Mouse (Mus musculus) small intestine, adult 2 months (tissue): ENCODE measurements around the gene Myom1. TPM values are rescaled to one million over a fixed set of nuclear protein-coding genes. Genes with fewer than 3 reads are reported as not detected.

Experiments used
- H3K27ac ChIP-seq: fragments of 200-500 bp; 2 replicates; pipeline ENCODE4 v1.5.1; 2012; ENCODE audit warnings: low read depth, low read length, control low read depth, inconsistent platforms; ENCODE audit not compliant: insufficient read depth
- H3K27me3 ChIP-seq: fragments of 200-500 bp; 2 replicates; pipeline ENCODE4 v1.6.1; 2012; ENCODE audit warnings: mild to moderate bottlenecking, moderate library complexity, low read length, inconsistent platforms; ENCODE audit not compliant: control insufficient read depth, insufficient read depth
- H3K36me3 ChIP-seq: fragments of 200-500 bp; 2 replicates; pipeline ENCODE4 v1.6.1; 2012; ENCODE audit warnings: mild to moderate bottlenecking, low read length, control low read depth, inconsistent platforms; ENCODE audit not compliant: control insufficient read depth, insufficient read depth
- H3K4me1 ChIP-seq: fragments of 200-500 bp; 2 replicates; pipeline ENCODE4 v1.6.1; 2012; ENCODE audit warnings: low read length, inconsistent platforms, mixed read lengths; ENCODE audit not compliant: control insufficient read depth, insufficient read depth, insufficient read length
- H3K4me3 ChIP-seq: fragments of 200-500 bp; 2 replicates; pipeline ENCODE4 v1.5.1; 2012; ENCODE audit warnings: low read depth, mild to moderate bottlenecking, control low read depth, inconsistent platforms, low read length, moderate library complexity
- CTCF ChIP-seq: fragments of 200-500 bp; IDR thresholded peaks from 2 replicates; pipeline ENCODE4 v1.5.1; 2012; ENCODE audit warnings: low read depth, mild to moderate bottlenecking, control low read depth, inconsistent platforms, low read length, moderate library complexity, mixed read lengths; ENCODE audit not compliant: insufficient replicate concordance, insufficient read length; ENCODE audit errors: extremely low read depth
- POLR2A ChIP-seq: fragments of 200-500 bp; IDR thresholded peaks from 2 replicates; pipeline ENCODE4 v1.6.1; 2012; ENCODE audit warnings: low read depth, mild to moderate bottlenecking, control low read depth, inconsistent platforms, low read length, moderate library complexity
- WGBS: fragments of 180-500 bp; shearing (Covaris S2); methylation state at CpG from one replicate; pipeline ENCODE4 v1.1.7; 2018; 5-methylcytosine and 5-hydroxymethylcytosine counted together
- polyA plus RNA-seq: library from polyadenylated mRNA; depleted of rRNA; stranded (reverse); fragments of >200 nt; gene quantifications from 2 replicates; pipeline ENCODE4 v1.2.3, GENCODE M21; 2012; rRNA removed

Gene Myom1
- polyA plus RNA-seq, 1 experiment = 3.1 TPM

- H3K4me1 ChIP-seq = 0 out of 2 replicates have a peak, but pooled peaks cover 2% of the 10 kb centered on the region
- no peak overlapping the region for H3K4me3 ChIP-seq
- H3K36me3 ChIP-seq = no peaks in the 10 kb centered on the region
- TF ChIP-seq CTCF (no peak), POLR2A (no peak)
- no peaks in the 10 kb centered on the region for H3K27me3 ChIP-seq
- H3K27ac ChIP-seq = no peak overlapping the region
- 74% methylated on average over 8 of the region's 8 CpGs for WGBS
Observed at GRCm38 (mm10) chr17:71159720-71160119, 157.3 kb downstream of the Myom1 start.

DNA sequence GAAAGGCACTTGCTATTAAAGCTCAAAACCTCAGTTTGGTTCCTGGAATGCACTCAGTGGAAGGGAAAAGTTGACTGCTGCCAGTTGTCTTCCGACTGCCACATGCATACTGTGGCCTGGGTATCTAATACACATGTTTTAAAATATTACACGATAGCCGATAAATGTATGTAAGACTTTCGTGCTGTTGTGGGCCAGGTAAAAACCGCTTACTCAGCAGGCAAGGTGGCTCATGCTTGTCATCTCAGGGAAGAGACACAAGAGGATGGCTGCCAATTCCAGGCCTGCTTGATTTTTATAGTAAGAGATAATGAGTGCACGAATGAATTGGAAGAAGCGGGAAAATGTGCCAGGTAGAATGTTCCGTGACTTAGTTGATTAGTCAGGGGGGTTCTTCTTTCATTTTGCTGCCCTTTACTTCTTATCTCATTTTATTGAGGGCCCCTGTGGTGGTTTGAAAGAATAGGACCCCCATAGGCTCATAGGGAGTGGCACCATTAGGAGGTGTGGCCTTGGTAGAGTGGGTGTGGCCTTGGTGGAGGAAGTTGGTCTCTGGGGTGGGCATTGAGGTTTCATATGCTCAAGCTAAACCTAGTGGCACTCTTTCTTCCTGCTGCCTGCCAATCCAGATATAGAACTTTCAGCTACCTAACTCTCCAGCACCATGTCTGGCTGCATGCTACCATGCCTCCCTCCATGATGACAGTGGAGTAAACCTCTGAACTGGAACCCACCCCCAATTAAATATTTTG is 158.0 kb downstream of the Myom1 start:
- H3K27ac ChIP-seq = no peak overlapping the region
- 93% methylated on average over 8 of the region's 8 CpGs for WGBS
- no peaks in the 10 kb centered on the region for H3K27me3 ChIP-seq
- 0 out of 2 replicates have a peak, but pooled peaks cover 2% of the 10 kb centered on the region for H3K4me1 ChIP-seq
- no peaks in the 10 kb centered on the region for H3K36me3 ChIP-seq
- no peak overlapping the region for H3K4me3 ChIP-seq
- TF ChIP-seq CTCF (no peak), POLR2A (no peak)

GRCm38 (mm10) chr17:71164991-71165390 is 162.6 kb downstream of the Myom1 start:
- peaks cover 4% of the 10 kb centered on the region; the same call in 1 of the 2 replicates for H3K4me1 ChIP-seq

DNA sequence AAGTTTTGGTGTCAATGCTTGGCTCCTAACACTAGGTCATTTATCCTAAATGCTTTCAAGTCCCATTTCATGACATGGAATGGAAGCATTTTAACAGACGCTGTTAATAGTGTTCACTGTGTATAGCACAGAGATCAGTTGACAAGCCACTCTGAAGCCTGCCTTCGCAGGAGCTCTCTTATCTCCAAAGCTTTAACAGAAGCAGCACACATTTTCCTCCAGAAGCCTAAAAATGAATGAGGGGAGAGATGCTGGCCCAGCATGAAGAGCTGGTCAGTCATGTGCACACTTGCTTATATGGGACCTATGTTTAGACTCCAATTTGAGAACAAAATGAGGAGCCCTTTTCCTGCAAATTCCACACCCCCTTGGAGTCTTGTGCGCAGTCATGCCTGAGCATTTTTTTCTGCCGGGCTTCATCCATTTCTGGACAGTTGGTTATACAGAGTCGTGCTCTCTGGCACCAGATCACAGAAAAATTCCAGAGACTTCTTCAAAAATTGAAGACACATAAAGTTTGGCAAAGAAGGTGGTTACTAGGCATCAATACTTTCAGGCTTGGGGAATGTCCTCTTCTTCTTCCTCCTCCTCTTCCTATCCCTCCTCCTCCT is 165.9 kb downstream of the Myom1 start:
- TF ChIP-seq CTCF (no peak), POLR2A (no peak)
- Histone ChIP-seq H3K27ac (no peak overlapping the region), H3K4me3 (no peak overlapping the region), H3K36me3 (no peaks in the 10 kb centered on the region), H3K4me1 (peaks cover 7% of the 10 kb centered on the region; the same call in 1 of the 2 replicates), H3K27me3 (no peaks in the 10 kb centered on the region)
- 80% methylated on average over 5 of the region's 5 CpGs for WGBS

More at GRCm38 (mm10) chr17:71164991-71165390, 162.6 kb downstream of the Myom1 start:
- TF ChIP-seq POLR2A (no peak), CTCF (no peak)
- no peaks in the 10 kb centered on the region for H3K36me3 ChIP-seq
- no peaks in the 10 kb centered on the region for H3K27me3 ChIP-seq
- H3K4me3 ChIP-seq = no peak overlapping the region
- WGBS = 54% methylated on average over 6 of the region's 6 CpGs
- H3K27ac ChIP-seq = no peak overlapping the region

DNA sequence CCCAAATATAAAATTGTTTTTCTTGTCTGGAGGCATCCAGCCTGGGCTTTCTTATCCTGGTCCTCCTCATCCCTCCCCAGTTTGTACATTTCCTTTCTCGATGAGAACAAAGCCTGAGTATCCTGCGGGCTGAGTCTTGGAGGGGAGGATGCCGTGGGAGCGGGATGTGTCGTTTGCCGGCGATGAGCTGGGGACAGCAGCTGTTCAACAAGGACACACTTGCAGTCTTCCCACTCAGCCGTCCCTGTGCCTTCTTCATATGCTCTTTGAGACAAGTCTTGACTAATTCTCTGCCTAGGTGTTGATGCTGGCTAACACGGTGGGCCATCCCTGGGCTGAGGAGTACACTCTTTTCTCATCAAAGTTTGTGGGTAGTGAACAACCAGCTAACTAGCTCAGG is 166.4 kb downstream of the Myom1 start:
- Histone ChIP-seq H3K36me3 (no peaks in the 10 kb centered on the region), H3K27ac (no peak overlapping the region), H3K27me3 (no peaks in the 10 kb centered on the region), H3K4me1 (peaks cover 7% of the 10 kb centered on the region; the same call in 1 of the 2 replicates), H3K4me3 (no peak overlapping the region)
- TF ChIP-seq POLR2A = no peak
- no peak for TF ChIP-seq CTCF
- 82% methylated on average over 9 of the region's 9 CpGs for WGBS

- peaks cover 6% of the 10 kb centered on the region; the same call in 1 of the 2 replicates for H3K4me1 ChIP-seq
- H3K4me3 ChIP-seq = no peak overlapping the region
- WGBS = 67% methylated on average over 1 of the region's 1 CpGs
- no peak for TF ChIP-seq POLR2A
- no peak for TF ChIP-seq CTCF
- H3K27me3 ChIP-seq = no peaks in the 10 kb centered on the region
- H3K36me3 ChIP-seq = no peaks in the 10 kb centered on the region
- no peak overlapping the region for H3K27ac ChIP-seq
Observed at GRCm38 (mm10) chr17:71169639-71170038, 167.2 kb downstream of the Myom1 start.

DNA sequence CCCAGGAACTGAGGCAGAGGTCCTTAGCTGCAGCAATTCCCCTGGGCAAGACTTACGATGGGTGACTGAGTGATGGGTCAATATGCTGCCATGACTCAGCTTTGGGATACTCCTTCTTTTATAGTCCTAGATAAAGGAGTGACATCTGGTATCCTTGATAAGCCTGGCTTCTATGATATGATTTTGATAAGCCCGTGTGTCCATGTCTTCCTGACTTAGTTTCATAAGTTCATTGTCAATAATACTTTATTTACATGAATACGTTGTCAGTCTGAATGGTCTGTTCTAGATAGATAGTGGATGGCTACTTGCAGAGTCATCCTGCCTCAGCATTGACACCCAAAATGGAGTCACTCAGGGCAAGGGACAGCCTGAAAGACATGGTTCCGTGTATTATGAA is 168.7 kb downstream of the Myom1 start:
- Histone ChIP-seq H3K4me1 (peaks cover 6% of the 10 kb centered on the region; the same call in 1 of the 2 replicates), H3K36me3 (no peaks in the 10 kb centered on the region), H3K27ac (no peak overlapping the region), H3K27me3 (no peaks in the 10 kb centered on the region), H3K4me3 (no peak overlapping the region)
- TF ChIP-seq POLR2A (no peak), CTCF (no peak)
- 51% methylated on average over 4 of the region's 4 CpGs for WGBS

Other genes starting within 250 kb of the Myom1 start
- 10.9 and 26.4 TPM in 2 replicates for gene Tgif1, start 149.1 kb upstream of the Myom1 start, polyA plus RNA-seq
- gene Myl12a, start 245 bp downstream of the Myom1 start, polyA plus RNA-seq = 28.8 and 52.7 TPM in 2 replicates
- gene Lpin2, start 179.9 kb downstream of the Myom1 start, polyA plus RNA-seq = 7.7 and 39.8 TPM in 2 replicates